Mouse (Mus musculus) heart, embryonic 15.5 days (tissue): ENCODE results near the gene Pdia5. TPM values are rescaled to one million over a fixed set of nuclear protein-coding genes. Genes with fewer than 3 reads are reported as not detected.

Experiments
- ATAC-seq: fragments of 200-750 bp; cut with Nextera tagmentation; replicated peaks from 2 replicates; pipeline ENCODE4 v1.8.0; 2017; ENCODE audit warnings: low read depth, moderate TSS enrichment; ENCODE audit not compliant: insufficient number of reproducible peaks, insufficient read depth, low FRiP score
- H3K27ac ChIP-seq: fragments of 300-500 bp; sonication (generic); 2 replicates; pipeline ENCODE4 v1.5.1; 2015; ENCODE audit warnings: mild to moderate bottlenecking, inconsistent platforms
- H3K27me3 ChIP-seq: fragments of 300-500 bp; sonication (generic); 2 replicates; pipeline ENCODE4 v1.6.1; 2015; ENCODE audit warnings: inconsistent platforms
- H3K36me3 ChIP-seq: fragments of 300-500 bp; sonication (generic); 2 replicates; pipeline ENCODE4 v1.6.1; 2015; ENCODE audit warnings: mild to moderate bottlenecking, inconsistent platforms
- H3K4me1 ChIP-seq: fragments of 300-500 bp; sonication (generic); replicated peaks from 2 replicates; pipeline ENCODE4 v1.6.1; 2015; ENCODE audit warnings: inconsistent platforms
- H3K4me2 ChIP-seq: fragments of 300-500 bp; sonication (generic); 2 replicates; pipeline ENCODE4 v1.6.1; 2015; ENCODE audit warnings: inconsistent platforms, mild to moderate bottlenecking, moderate library complexity
- H3K4me3 ChIP-seq: fragments of 300-500 bp; sonication (generic); 2 replicates; pipeline ENCODE4 v1.5.1; 2015; ENCODE audit warnings: mild to moderate bottlenecking, inconsistent platforms
- H3K9ac ChIP-seq: fragments of 300-500 bp; sonication (generic); 2 replicates; pipeline ENCODE4 v1.6.1; 2015; ENCODE audit warnings: mild to moderate bottlenecking, inconsistent platforms
- H3K9me3 ChIP-seq: fragments of 300-500 bp; sonication (generic); replicated peaks from 2 replicates; pipeline ENCODE4 v1.6.1; 2016; ENCODE audit warnings: inconsistent platforms
- WGBS: fragments of 180-500 bp; shearing (Covaris S2); methylation state at CpG from one replicate; pipeline ENCODE4 v1.1.7; 2015; ENCODE audit warnings: mixed read lengths; 5-methylcytosine and 5-hydroxymethylcytosine counted together
- polyA plus RNA-seq: library from polyadenylated mRNA; unstranded; fragments of >200 nt; fragmentation: Nextera tagmentation; extraction: Ambion mirVana; gene quantifications from 2 replicates; pipeline ENCODE4 v1.2.1, GENCODE M21; 2015

The Pdia5 gene
- polyA plus RNA-seq, 1 experiment from 2014 or later: 26.7 TPM

- no peak for ATAC-seq
- Histone ChIP-seq H3K36me3 (no peaks in the 10 kb centered on the region), H3K4me1 (peaks cover 23% of the 10 kb centered on the region), H3K4me3 (no peak overlapping the region), H3K27me3 (no peaks in the 10 kb centered on the region), H3K9me3 (no peaks in the 10 kb centered on the region), H3K9ac (no peak overlapping the region), H3K27ac (no peak overlapping the region), H3K4me2 (no peak overlapping the region)
- WGBS: 79% methylated on average over 4 of the region's 4 CpGs
These were observed 6.6 kb downstream of the Pdia5 start for GRCm38 (mm10) chr16:35484105-35484504.

- WGBS: 46% methylated on average over 6 of the region's 6 CpGs
- Histone ChIP-seq H3K9ac (no peak overlapping the region), H3K4me1 (peaks cover 7% of the 10 kb centered on the region), H3K4me3 (no peak overlapping the region), H3K27me3 (no peaks in the 10 kb centered on the region), H3K9me3 (no peaks in the 10 kb centered on the region), H3K27ac (no peak overlapping the region), H3K4me2 (no peak overlapping the region), H3K36me3 (no peaks in the 10 kb centered on the region)
- no peak for ATAC-seq
These were observed 11.4 kb downstream of the Pdia5 start for GRCm38 (mm10) chr16:35479301-35479700.

- ATAC-seq: no peak
- H3K9ac ChIP-seq: no peak overlapping the region
- peaks cover 7% of the 10 kb centered on the region for H3K4me1 ChIP-seq
- H3K27ac ChIP-seq: no peak overlapping the region
- no peaks in the 10 kb centered on the region for H3K9me3 ChIP-seq
- no peak overlapping the region for H3K4me3 ChIP-seq
- WGBS: 84% methylated on average over 1 of the region's 1 CpGs
- H3K27me3 ChIP-seq: no peaks in the 10 kb centered on the region
- no peaks in the 10 kb centered on the region for H3K36me3 ChIP-seq
- H3K4me2 ChIP-seq: no peak overlapping the region
These were observed 13.4 kb downstream of the Pdia5 start for GRCm38 (mm10) chr16:35477273-35477672.

- ATAC-seq: no peak
- Histone ChIP-seq H3K36me3 (no peaks in the 10 kb centered on the region), H3K9ac (no peak overlapping the region), H3K27me3 (no peaks in the 10 kb centered on the region), H3K4me1 (peaks cover 18% of the 10 kb centered on the region), H3K27ac (no peak overlapping the region), H3K9me3 (no peaks in the 10 kb centered on the region), H3K4me2 (no peak overlapping the region), H3K4me3 (no peak overlapping the region)
- WGBS: 88% methylated on average over 14 of the region's 14 CpGs
These were observed 18.0 kb downstream of the Pdia5 start for GRCm38 (mm10) chr16:35472569-35473275.

- no peaks in the 10 kb centered on the region for H3K9me3 ChIP-seq
- no peak for ATAC-seq
- H3K4me2 ChIP-seq: no peak overlapping the region
- H3K36me3 ChIP-seq: no peaks in the 10 kb centered on the region
- no peak overlapping the region for H3K4me3 ChIP-seq
- H3K27ac ChIP-seq: no peak overlapping the region
- no peaks in the 10 kb centered on the region for H3K27me3 ChIP-seq
- no peak overlapping the region for H3K9ac ChIP-seq
- 85% methylated on average over 17 of the region's 17 CpGs for WGBS
- H3K4me1 ChIP-seq: peaks cover 18% of the 10 kb centered on the region
These were observed 18.7 kb downstream of the Pdia5 start for GRCm38 (mm10) chr16:35471841-35472568.

- no peaks in the 10 kb centered on the region for H3K27me3 ChIP-seq
- no peaks in the 10 kb centered on the region for H3K9me3 ChIP-seq
- H3K4me1 ChIP-seq: peaks cover 23% of the 10 kb centered on the region
- no peak for ATAC-seq
- no peaks in the 10 kb centered on the region for H3K36me3 ChIP-seq
- no peak overlapping the region for H3K9ac ChIP-seq
- no peak overlapping the region for H3K4me2 ChIP-seq
- WGBS: 70% methylated on average over 8 of the region's 8 CpGs
- H3K4me3 ChIP-seq: no peak overlapping the region
- H3K27ac ChIP-seq: no peak overlapping the region
These were observed 19.7 kb downstream of the Pdia5 start for GRCm38 (mm10) chr16:35470983-35471382.

- Histone ChIP-seq H3K4me2 (peak overlapping the region; percentile 11; the same call in 1 of the 2 replicates), H3K27ac (peak overlapping the region; percentile 26; the same call in 1 of the 2 replicates), H3K9ac (no peak overlapping the region), H3K36me3 (no peaks in the 10 kb centered on the region), H3K4me3 (no peak overlapping the region), H3K9me3 (no peaks in the 10 kb centered on the region), H3K27me3 (no peaks in the 10 kb centered on the region), H3K4me1 (peaks cover 30% of the 10 kb centered on the region)
- 27% methylated on average over 8 of the region's 8 CpGs for WGBS
- ATAC-seq: no peak
These were observed 20.6 kb downstream of the Pdia5 start for GRCm38 (mm10) chr16:35470096-35470495.

GRCm38 (mm10) chr16:35469016-35469415, 21.7 kb downstream of the Pdia5 start:
- WGBS: 73% methylated on average over 6 of the region's 6 CpGs

GRCm38 (mm10) chr16:35467044-35467443, 23.6 kb downstream of the Pdia5 start:
- WGBS: 86% methylated on average over 2 of the region's 2 CpGs
- Histone ChIP-seq H3K36me3 (0 out of 2 replicates have a peak, but pooled peaks cover under 1% of the 10 kb centered on the region), H3K9me3 (no peaks in the 10 kb centered on the region)

More at GRCm38 (mm10) chr16:35469016-35469415, 21.7 kb downstream of the Pdia5 start:
- Histone ChIP-seq H3K9ac (no peak overlapping the region), H3K36me3 (no peaks in the 10 kb centered on the region), H3K4me3 (no peak overlapping the region), H3K4me1 (peaks cover 30% of the 10 kb centered on the region), H3K9me3 (no peaks in the 10 kb centered on the region), H3K27me3 (no peaks in the 10 kb centered on the region), H3K27ac (no peak overlapping the region), H3K4me2 (no peak overlapping the region)
- no peak for ATAC-seq

GRCm38 (mm10) chr16:35465808-35466351, 24.8 kb downstream of the Pdia5 start:
- H3K27ac ChIP-seq: peak overlapping the region; percentile 87
- peak; percentile 54 for ATAC-seq
- no peak overlapping the region for H3K9ac ChIP-seq
- H3K4me1 ChIP-seq: peaks cover 27% of the 10 kb centered on the region
- no peak overlapping the region for H3K4me3 ChIP-seq
- no peaks in the 10 kb centered on the region for H3K9me3 ChIP-seq
- H3K27me3 ChIP-seq: no peaks in the 10 kb centered on the region
- no peak overlapping the region for H3K4me2 ChIP-seq
- 59% methylated on average over 4 of the region's 4 CpGs for WGBS
- 0 out of 2 replicates have a peak, but pooled peaks cover 4% of the 10 kb centered on the region for H3K36me3 ChIP-seq

More at GRCm38 (mm10) chr16:35467044-35467443, 23.6 kb downstream of the Pdia5 start:
- Histone ChIP-seq H3K4me2 (no peak overlapping the region), H3K27me3 (no peaks in the 10 kb centered on the region), H3K9ac (no peak overlapping the region), H3K4me3 (no peak overlapping the region), H3K27ac (no peak overlapping the region), H3K4me1 (peaks cover 30% of the 10 kb centered on the region)
- ATAC-seq: no peak

- peaks cover 16% of the 10 kb centered on the region for H3K4me1 ChIP-seq
- WGBS: 81% methylated on average over 12 of the region's 12 CpGs
- no peak overlapping the region for H3K9ac ChIP-seq
- no peak overlapping the region for H3K4me2 ChIP-seq
- H3K27ac ChIP-seq: no peak overlapping the region
- H3K4me3 ChIP-seq: no peak overlapping the region
- no peaks in the 10 kb centered on the region for H3K9me3 ChIP-seq
- H3K36me3 ChIP-seq: 0 out of 2 replicates have a peak, but pooled peaks cover 4% of the 10 kb centered on the region
- ATAC-seq: no peak
- no peaks in the 10 kb centered on the region for H3K27me3 ChIP-seq
These were observed 25.9 kb downstream of the Pdia5 start for GRCm38 (mm10) chr16:35464686-35465308.
